Mouse (Mus musculus): Measurements from ENCODE around the gene Rnft1.

GRCm38 (mm10) chr11:86484910-86485510 is 553 bp downstream of the Rnft1 start:
- TF ChIP-seq USF1 (IDR thresholded peaks at IDR 0.05; ENCODE audit: low read depth) (no peak), CTCF (IDR thresholded peaks at IDR 0.05; ENCODE audit: control insufficient read depth, insufficient read depth, insufficient read length) (no peak), MYOG (IDR thresholded peaks at IDR 0.05; ENCODE audit: control insufficient read depth, extremely low read depth, insufficient read length) (no peak), MAX (IDR thresholded peaks at IDR 0.05) (no peak)

All from C2C12 (cell line).